Mouse (Mus musculus): Measurements from ENCODE around the gene Olfr913. TPM values are rescaled to one million over a fixed set of nuclear protein-coding genes. Genes with fewer than 3 reads are reported as not detected.

Olfr913 gene
- not detected in 2 replicates for polyA plus RNA-seq (2015; fragmentation: Nextera tagmentation; extraction: Ambion mirVana)

GRCm38 (mm10) chr9:38592459-38592858 is at the start of gene Olfr913:
Gene Olfr913, plus strand, starts transcription at chr9:38592759.

GRCm38 (mm10) chr9:38579878-38580277 is 12.7 kb upstream of the Olfr913 start, which contains the start of gene Olfr912:
Gene Olfr912, plus strand, starts transcription at chr9:38580178.

GRCm38 (mm10) chr9:38604802-38605201 is 12.2 kb downstream of the Olfr913 start, which contains the start of gene Olfr914:
Gene Olfr914, plus strand, starts transcription at chr9:38605102.

Other genes with a start within 250 kb of the Olfr913 start
- gene Olfr898, start 244.3 kb upstream of the Olfr913 start, polyA plus RNA-seq (2015; fragmentation: Nextera tagmentation; extraction: Ambion mirVana), result not detected in 2 replicates
- gene Olfr250, start 225.9 kb upstream of the Olfr913 start, polyA plus RNA-seq (2015; fragmentation: Nextera tagmentation; extraction: Ambion mirVana), result not detected in 2 replicates
- gene Olfr251, start 215.7 kb upstream of the Olfr913 start, polyA plus RNA-seq (2015; fragmentation: Nextera tagmentation; extraction: Ambion mirVana), result not detected in 2 replicates
- gene Olfr147, start 191.1 kb upstream of the Olfr913 start, polyA plus RNA-seq (2015; fragmentation: Nextera tagmentation; extraction: Ambion mirVana), result not detected in 2 replicates
- not detected in 2 replicates for gene Olfr901, start 163.3 kb upstream of the Olfr913 start, polyA plus RNA-seq (2015; fragmentation: Nextera tagmentation; extraction: Ambion mirVana)
- not detected in 2 replicates for gene Olfr902, start 145.1 kb upstream of the Olfr913 start, polyA plus RNA-seq (2015; fragmentation: Nextera tagmentation; extraction: Ambion mirVana)
- gene Olfr904, start 129.6 kb upstream of the Olfr913 start, polyA plus RNA-seq (2015; fragmentation: Nextera tagmentation; extraction: Ambion mirVana), result not detected in 2 replicates
- not detected in 2 replicates for gene Olfr905, start 121.7 kb upstream of the Olfr913 start, polyA plus RNA-seq (2015; fragmentation: Nextera tagmentation; extraction: Ambion mirVana)
- not detected in 2 replicates for gene Olfr906, start 105.7 kb upstream of the Olfr913 start, polyA plus RNA-seq (2015; fragmentation: Nextera tagmentation; extraction: Ambion mirVana)
- not detected in 2 replicates for gene Olfr907, start 97.0 kb upstream of the Olfr913 start, polyA plus RNA-seq (2015; fragmentation: Nextera tagmentation; extraction: Ambion mirVana)
- gene Olfr911-ps1, start 71.2 kb upstream of the Olfr913 start, polyA plus RNA-seq (2015; fragmentation: Nextera tagmentation; extraction: Ambion mirVana), result not detected in 2 replicates
- gene Olfr910, start 54.9 kb upstream of the Olfr913 start, polyA plus RNA-seq (2015; fragmentation: Nextera tagmentation; extraction: Ambion mirVana), result not detected in 2 replicates
- not detected in 2 replicates for gene Olfr912, start 12.6 kb upstream of the Olfr913 start, polyA plus RNA-seq (2015; fragmentation: Nextera tagmentation; extraction: Ambion mirVana)
- not detected in 2 replicates for gene Olfr914, start 12.3 kb downstream of the Olfr913 start, polyA plus RNA-seq (2015; fragmentation: Nextera tagmentation; extraction: Ambion mirVana)
- gene Olfr916, start 67.1 kb downstream of the Olfr913 start, polyA plus RNA-seq (2015; fragmentation: Nextera tagmentation; extraction: Ambion mirVana), result not detected in 2 replicates
- gene Olfr917, start 73.1 kb downstream of the Olfr913 start, polyA plus RNA-seq (2015; fragmentation: Nextera tagmentation; extraction: Ambion mirVana), result not detected in 2 replicates
- gene Olfr918, start 81.8 kb downstream of the Olfr913 start, polyA plus RNA-seq (2015; fragmentation: Nextera tagmentation; extraction: Ambion mirVana), result not detected in 2 replicates
- not detected in 2 replicates for gene Olfr919, start 110.9 kb downstream of the Olfr913 start, polyA plus RNA-seq (2015; fragmentation: Nextera tagmentation; extraction: Ambion mirVana)
- gene Vwa5a, start 125.5 kb downstream of the Olfr913 start, polyA plus RNA-seq (2015; fragmentation: Nextera tagmentation; extraction: Ambion mirVana), result 11.2 and 13.3 TPM in 2 replicates
- 0.05 TPM in 1 of 2 replicates, not detected in the other for gene Olfr920, start 159.5 kb downstream of the Olfr913 start, polyA plus RNA-seq (2015; fragmentation: Nextera tagmentation; extraction: Ambion mirVana)
- gene Olfr921, start 180.3 kb downstream of the Olfr913 start, polyA plus RNA-seq (2015; fragmentation: Nextera tagmentation; extraction: Ambion mirVana), result not detected in 2 replicates
- gene Olfr922, start 221.9 kb downstream of the Olfr913 start, polyA plus RNA-seq (2015; fragmentation: Nextera tagmentation; extraction: Ambion mirVana), result not detected in 2 replicates
- not detected in 2 replicates for gene Olfr923, start 233.8 kb downstream of the Olfr913 start, polyA plus RNA-seq (2015; fragmentation: Nextera tagmentation; extraction: Ambion mirVana)